Mouse (Mus musculus): ENCODE measurements around the gene Nr4a1.

GRCm38 (mm10) chr15:101241236-101241635, 12.8 kb upstream of the Nr4a1 start:
- no peak for TF ChIP-seq CTCF (IDR thresholded peaks at IDR 0.05; ENCODE audit: control insufficient read depth, insufficient read depth, low read length)
- no peak for TF ChIP-seq POLR2A (IDR thresholded peaks at IDR 0.05; ENCODE audit: borderline replicate concordance, control insufficient read depth, low read depth, low read length)
